Mouse (Mus musculus) CD4-positive, CD25-positive, alpha-beta regulatory T cell (primary cell): ENCODE data around the gene Calcrl. TPM values are rescaled to one million over a fixed set of nuclear protein-coding genes. Genes with fewer than 3 reads are reported as not detected.

ENCODE experiments used
- polyA plus RNA-seq: library from polyadenylated mRNA; unstranded; fragments of 100-300 nt; shearing (Covaris generic); gene quantifications from one replicate; pipeline ENCODE4 v1.2.1, GENCODE M21; 2017

Calcrl gene
- polyA plus RNA-seq = 25.5 TPM

DNA sequence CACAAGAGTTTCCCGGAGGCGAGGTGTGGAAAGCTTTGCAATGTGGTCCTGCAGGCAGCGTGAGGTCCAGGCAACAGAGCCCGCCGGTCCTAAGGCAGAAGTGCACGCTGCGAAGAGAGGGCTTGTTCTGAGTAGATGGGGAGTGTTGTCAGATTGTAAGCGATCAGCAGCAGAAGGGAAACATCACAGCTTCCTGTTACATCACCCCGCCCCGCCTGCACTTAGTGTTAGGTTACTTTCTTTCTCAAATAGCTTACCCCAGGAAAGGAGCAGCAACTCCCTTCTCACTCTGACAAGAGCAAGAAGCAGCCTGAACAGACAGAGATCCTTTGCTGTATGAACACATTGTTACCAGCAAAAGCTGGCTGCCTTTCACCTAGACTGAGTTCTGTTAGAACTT lies at the start of gene Calcrl:
Gene Calcrl, minus strand, starts transcription at position 274 of the 400 bp plus-strand sequence.

Other genes starting within 250 kb of the Calcrl start
- 12.0 TPM for gene Tfpi, start 51.4 kb upstream of the Calcrl start, polyA plus RNA-seq
- gene Ctnnd1, start 225.4 kb upstream of the Calcrl start, polyA plus RNA-seq = 1.8 TPM
- 0.20 TPM for gene Btbd18, start 233.7 kb upstream of the Calcrl start, polyA plus RNA-seq
- 89.3 TPM for gene Selenoh, start 245.4 kb upstream of the Calcrl start, polyA plus RNA-seq